Mouse (Mus musculus) heart, adult 8-10 months (tissue): ENCODE results near the gene Olfr655. TPM values are rescaled to one million over a fixed set of nuclear protein-coding genes. Genes with fewer than 3 reads are reported as not detected.
A peak's percentile ranks its signal among the peaks of the same experiment; 100 is the strongest.

Experiments used
- DNase-seq: peaks from one replicate; pipeline ENCODE4 v3.0.0; 2022; ENCODE audit warnings: low spot score
- total RNA-seq, 4 experiments: library from RNA; stranded (reverse); gene quantifications; 2 replicates each; pipeline ENCODE4 v1.2.4; 2022

The Olfr655 gene
- not detected for total RNA-seq

DNA sequence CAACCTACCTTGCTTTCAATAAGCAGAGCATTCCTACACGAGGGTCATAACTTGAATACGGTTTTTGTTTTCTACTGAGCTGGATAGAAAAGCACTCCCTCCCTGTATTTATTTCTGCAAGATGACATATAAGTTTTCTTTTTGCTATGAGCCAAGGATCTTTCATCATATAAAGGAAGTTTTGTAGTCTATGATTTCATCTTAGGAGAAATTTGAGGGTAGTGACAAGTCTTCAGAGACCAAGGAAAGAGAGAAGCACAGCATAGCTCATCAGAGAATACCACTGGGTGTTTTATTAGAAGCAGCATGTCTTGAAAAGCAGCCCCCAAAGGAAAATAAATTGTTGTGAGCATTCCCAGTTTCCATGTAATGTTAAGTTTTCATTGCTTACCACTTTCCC lies at the start of gene Olfr655:
Gene Olfr655 (minus strand): TSS at position 101 of the 400 bp plus-strand sequence.
- DNase-seq, result no peak

DNA sequence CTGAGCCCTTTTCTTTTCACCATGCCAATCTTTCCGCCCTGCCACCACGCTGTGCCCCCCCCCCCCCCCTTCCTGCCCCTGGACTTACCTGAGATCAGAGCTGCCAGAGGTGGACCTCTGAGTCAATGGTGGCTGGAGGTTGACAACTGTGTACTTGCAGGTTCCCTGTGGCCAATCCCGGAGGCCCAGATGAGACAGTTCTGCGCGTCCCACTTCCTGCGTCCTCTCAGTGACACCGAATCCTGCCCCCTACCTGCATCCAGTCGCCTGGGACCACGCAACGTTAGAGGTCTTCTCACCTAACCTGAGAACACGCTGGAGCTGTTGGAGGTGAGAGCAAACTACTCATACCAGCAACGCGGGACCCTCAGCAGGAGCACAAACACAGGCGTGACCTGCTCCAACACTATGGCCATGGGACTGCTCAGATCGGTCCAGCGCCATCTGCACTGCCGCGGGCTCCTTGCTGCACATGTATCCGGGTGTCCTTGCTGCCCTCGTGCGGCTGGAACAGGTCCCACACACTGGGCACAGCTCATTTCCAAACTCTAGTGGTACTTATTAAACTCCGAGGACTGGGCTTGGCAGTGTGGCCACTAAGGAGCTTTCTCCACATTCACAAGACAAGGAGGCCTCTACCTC lies 45.4 kb upstream of the Olfr655 start, which contains the start of gene Olfr658:
Gene Olfr658 (minus strand): TSS at position 465 of the 642 bp plus-strand sequence.
- peak; percentile 5 for DNase-seq

DNA sequence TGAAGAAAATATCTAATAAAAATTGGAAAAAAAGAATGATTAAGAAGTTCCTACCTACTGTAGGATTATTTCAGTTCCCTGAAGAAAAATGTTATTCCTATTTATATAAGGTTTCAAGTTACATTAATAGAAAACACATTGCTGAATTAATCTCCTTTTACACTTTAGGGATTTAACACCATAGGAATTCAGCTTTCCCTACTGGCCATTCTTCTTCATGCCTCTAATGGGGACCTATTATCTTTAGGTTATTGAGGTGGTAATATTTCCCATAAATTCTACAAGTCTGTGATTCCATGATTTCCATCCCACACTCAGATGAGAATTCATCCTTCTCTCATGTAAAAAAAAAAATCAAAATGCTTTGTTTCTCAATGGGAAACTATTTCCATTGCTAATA lies 22.9 kb upstream of the Olfr655 start, which contains the start of gene Olfr657:
Gene Olfr657 (plus strand): TSS at position 301 of the 400 bp plus-strand sequence.
- DNase-seq, result no peak

- DNase-seq, result no peak
Observed at GRCm38 (mm10) chr7:104613655-104614054, 12.1 kb upstream of the Olfr655 start, which contains the start of gene Olfr656. Gene Olfr656, plus strand, starts transcription at chr7:104613955.

DNA sequence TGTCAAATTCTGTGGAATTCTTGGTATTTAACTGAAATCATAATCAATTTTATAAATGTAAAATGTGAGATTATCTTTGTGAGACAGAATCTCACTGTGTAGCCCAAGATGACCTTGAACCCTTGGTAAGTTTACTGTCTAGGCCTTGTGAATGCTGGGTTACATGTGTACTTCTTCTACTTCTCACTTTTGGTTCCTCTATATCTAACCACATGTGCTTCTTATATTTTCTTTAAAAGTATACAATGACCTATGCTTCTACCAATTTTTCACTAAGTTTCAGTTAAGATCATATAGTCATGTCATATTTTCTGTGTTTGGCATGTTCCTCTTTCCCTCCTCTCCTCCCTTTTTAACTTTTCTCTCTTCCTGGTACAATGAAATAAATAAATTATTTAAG lies 3.1 kb upstream of the Olfr655 start:
- DNase-seq, result no peak

GRCm38 (mm10) chr7:104603173-104603572 lies 1.6 kb upstream of the Olfr655 start:
- DNase-seq, result peak; percentile 4

DNA sequence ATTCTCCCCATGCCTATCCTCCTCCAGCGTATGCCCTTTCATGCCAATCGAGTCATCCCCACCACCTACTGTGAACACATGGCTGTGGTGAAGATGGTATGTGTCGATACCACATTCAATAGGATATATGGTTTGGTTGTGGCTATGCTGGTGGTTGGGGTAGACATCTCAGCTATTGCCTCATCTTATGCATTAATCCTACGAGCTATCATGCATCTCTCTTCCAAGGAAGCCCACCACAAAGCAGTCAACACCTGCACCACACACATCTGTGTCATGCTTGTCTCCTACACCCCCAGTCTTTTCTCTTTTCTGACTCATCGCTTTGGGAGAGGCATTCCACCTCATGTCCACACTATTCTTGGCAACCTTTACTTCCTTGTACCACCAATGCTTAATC lies 13.3 kb downstream of the Olfr655 start:
- no peak for DNase-seq

DNA sequence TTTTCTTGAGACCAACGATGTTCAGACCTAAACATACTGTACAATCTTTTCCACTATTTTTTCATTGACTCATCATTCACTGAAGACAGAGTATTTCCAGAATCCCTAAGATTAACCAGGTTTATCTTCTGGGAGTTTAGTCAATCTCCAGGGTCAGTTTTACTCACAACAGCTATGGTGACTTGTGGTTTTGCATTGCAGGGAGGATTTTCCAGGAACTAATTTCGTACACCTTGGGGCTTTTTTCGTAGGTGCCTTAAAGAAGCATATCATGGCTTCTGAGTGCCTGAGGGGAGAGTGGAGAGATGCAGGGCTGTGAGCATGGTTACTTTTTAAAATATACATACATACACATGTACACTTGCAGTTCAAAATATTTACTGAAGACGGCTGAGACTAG lies 14.9 kb downstream of the Olfr655 start, which contains the start of gene Olfr654:
Gene Olfr654 (plus strand): TSS at position 301 of the 400 bp plus-strand sequence.
- DNase-seq, result no peak

GRCm38 (mm10) chr7:104581429-104581828 lies 20.1 kb downstream of the Olfr655 start:
- no peak for DNase-seq

DNA sequence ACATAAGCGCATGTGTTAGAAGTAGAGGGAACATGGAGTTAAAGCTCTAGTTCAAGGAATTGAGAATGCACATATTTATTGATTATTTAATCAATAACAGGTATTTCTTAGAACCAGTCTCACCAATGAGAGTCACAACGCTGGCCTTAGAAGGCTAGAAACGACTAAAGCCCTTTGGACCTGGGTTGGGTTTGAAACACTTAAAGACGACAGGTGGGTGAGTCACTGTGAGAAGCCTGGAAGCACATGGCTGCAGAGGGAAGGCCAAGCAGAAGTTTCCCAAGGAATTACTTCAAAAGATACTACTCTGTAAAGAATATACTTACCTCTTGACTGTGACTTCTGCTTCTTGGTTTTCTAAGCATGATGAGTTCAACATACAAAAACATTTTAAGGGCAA lies 20.7 kb downstream of the Olfr655 start:
- no peak for DNase-seq

DNA sequence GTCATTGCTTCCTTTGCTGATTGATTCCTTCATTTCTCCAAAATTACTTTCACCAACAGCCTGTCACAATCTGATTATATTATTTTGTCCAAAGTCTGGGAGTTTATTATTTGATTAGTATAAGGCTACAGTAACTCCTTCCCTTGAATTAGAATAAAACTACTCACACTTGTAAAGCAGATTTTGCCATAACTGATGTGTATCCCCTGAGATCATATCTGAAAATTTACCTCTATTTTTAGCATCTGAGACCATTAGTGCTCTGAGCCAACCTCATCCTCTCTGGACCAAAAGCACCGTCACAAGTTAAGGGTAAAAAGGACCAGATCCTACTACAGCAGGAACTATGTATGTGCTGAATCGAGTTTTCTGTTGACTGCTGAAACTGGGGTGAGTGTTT lies 24.6 kb downstream of the Olfr655 start, which contains the start of gene Olfr653:
Gene Olfr653 (plus strand): TSS at position 301 of the 400 bp plus-strand sequence.
- no peak for DNase-seq

- DNase-seq, result no peak
Observed at GRCm38 (mm10) chr7:104560601-104561000, 41.0 kb downstream of the Olfr655 start, which contains the start of gene Olfr652. Gene Olfr652, plus strand, starts transcription at chr7:104560901.

DNA sequence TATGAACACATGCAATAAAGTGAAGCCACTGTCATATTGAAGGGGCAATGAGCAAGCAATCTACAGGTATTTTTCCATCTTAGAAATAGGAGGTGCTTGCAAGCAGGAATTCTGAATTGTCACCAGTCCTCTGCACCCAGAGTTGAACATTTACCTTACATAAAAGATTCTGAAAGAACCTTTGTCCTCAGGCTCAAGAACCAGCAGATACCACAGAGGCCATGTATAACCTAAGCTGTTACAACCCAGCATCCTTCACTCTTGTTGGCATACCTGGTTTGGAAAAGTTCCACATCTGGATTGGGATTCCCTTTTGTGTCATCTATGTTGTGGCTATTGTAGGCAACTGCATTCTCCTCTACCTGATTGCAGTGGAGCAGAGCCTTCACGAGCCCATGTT lies 48.9 kb downstream of the Olfr655 start:
- DNase-seq, result no peak

GRCm38 (mm10) chr7:104549833-104550232 lies 51.7 kb downstream of the Olfr655 start, which contains the start of gene Olfr651:
Gene Olfr651, plus strand, starts transcription at chr7:104550133.
- no peak for DNase-seq

Other genes with a start within 250 kb of the Olfr655 start
- gene Trim12c, start 248.4 kb downstream of the Olfr655 start, total RNA-seq, result 1 to 10 TPM; 3.6 to 5.8 (median 5.0) TPM
- under 1 TPM in 1 of 4 experiments, not detected in 3; 0.23 TPM for gene Trim30b, start 231.9 kb downstream of the Olfr655 start, total RNA-seq
- gene Trim30c, start 200.9 kb downstream of the Olfr655 start, total RNA-seq, result under 1 TPM in 1 of 4 experiments, not detected in 3; 0.34 TPM
- gene Trim30a, start 136.6 kb downstream of the Olfr655 start, total RNA-seq, result 1 to 10 TPM; 3.4 to 4.2 (median 3.5) TPM
- gene Trim30d, start 93.9 kb downstream of the Olfr655 start, total RNA-seq, result 1 to 10 TPM in 1 of 4 experiments, under 1 TPM in 3; 0.65 to 1.1 (median 0.75) TPM
- not detected for gene Olfr651, start 51.6 kb downstream of the Olfr655 start, total RNA-seq
- gene Olfr652, start 40.9 kb downstream of the Olfr655 start, total RNA-seq, result not detected
- gene Olfr653, start 24.5 kb downstream of the Olfr655 start, total RNA-seq, result not detected
- not detected for gene Olfr654, start 14.8 kb downstream of the Olfr655 start, total RNA-seq
- not detected for gene Olfr656, start 12.2 kb upstream of the Olfr655 start, total RNA-seq
- not detected for gene Olfr657, start 23.0 kb upstream of the Olfr655 start, total RNA-seq
- gene Olfr658, start 45.5 kb upstream of the Olfr655 start, total RNA-seq, result not detected
- not detected for gene Olfr659, start 65.0 kb upstream of the Olfr655 start, total RNA-seq
- not detected for gene Olfr661, start 84.7 kb upstream of the Olfr655 start, total RNA-seq
- not detected for gene Usp17le, start 175.7 kb upstream of the Olfr655 start, total RNA-seq
- not detected for gene Usp17lb, start 240.8 kb upstream of the Olfr655 start, total RNA-seq